Mouse (Mus musculus) bone marrow macrophage, adult 2 months (primary cell): ENCODE results near the gene Adamtsl1.

ENCODE experiments used
- CTCF ChIP-seq: IDR thresholded peaks from 2 replicates; pipeline ENCODE4 v1.5.1; 2012; ENCODE audit warnings: low read depth, mild to moderate bottlenecking, low read length, moderate library complexity
- POLR2A ChIP-seq: IDR thresholded peaks from 2 replicates; pipeline ENCODE4 v1.6.1; 2012; ENCODE audit warnings: mild to moderate bottlenecking, low read depth, low read length, borderline replicate concordance

DNA sequence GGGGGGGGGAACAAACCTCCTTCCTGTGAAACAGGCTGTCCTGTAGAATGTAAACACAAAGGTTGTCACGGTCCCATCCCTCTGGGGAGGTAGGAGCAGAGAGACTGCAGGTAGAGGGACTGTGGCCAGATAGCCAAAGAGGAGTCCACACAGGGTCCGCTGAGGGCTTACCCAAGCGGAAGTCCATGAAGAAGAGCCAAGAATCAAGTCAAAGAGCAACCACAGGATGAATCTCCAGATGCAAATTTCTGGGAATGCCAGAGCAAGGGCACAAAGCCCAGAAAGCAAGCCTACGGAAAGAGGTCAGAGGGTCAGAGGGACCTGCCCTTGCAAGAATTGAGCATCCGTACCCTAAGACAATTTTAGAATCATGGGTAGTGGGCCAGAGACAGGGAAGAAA is 677.2 kb downstream of the Adamtsl1 start:
- no peak for TF ChIP-seq POLR2A
- TF ChIP-seq CTCF: no peak
